Mouse (Mus musculus): ENCODE measurements around the gene Rad50. TPM values are rescaled to one million over a fixed set of nuclear protein-coding genes. Genes with fewer than 3 reads are reported as not detected.

Gene Rad50
- polyA plus RNA-seq, 1 experiment: 31.7 TPM

GRCm38 (mm10) chr11:53624124-53624523, 83.0 kb downstream of the Rad50 start:
- Histone ChIP-seq H3K4me3 (ENCODE audit: insufficient read depth, low read length) (no peak overlapping the region), H3K4me1 (ENCODE audit: control insufficient read depth, insufficient read depth, low read length) (no peaks in the 10 kb centered on the region), H3K27ac (ENCODE audit: insufficient read depth, low read length) (no peak overlapping the region)
- TF ChIP-seq POLR2A (IDR thresholded peaks at IDR 0.05; ENCODE audit: low read depth, low read length): no peak
- TF ChIP-seq CTCF (IDR thresholded peaks at IDR 0.05; ENCODE audit: borderline replicate concordance, insufficient read depth, low read length): no peak

- no peak for TF ChIP-seq CTCF (IDR thresholded peaks at IDR 0.05; ENCODE audit: borderline replicate concordance, insufficient read depth, low read length)
- TF ChIP-seq POLR2A (IDR thresholded peaks at IDR 0.05; ENCODE audit: low read depth, low read length): no peak
- H3K4me1 ChIP-seq (ENCODE audit: control insufficient read depth, insufficient read depth, low read length): no peaks in the 10 kb centered on the region
- no peak overlapping the region for H3K4me3 ChIP-seq (ENCODE audit: insufficient read depth, low read length)
- no peak overlapping the region for H3K27ac ChIP-seq (ENCODE audit: insufficient read depth, low read length)
Measured at GRCm38 (mm10) chr11:53623573-53623972, 83.5 kb downstream of the Rad50 start.

- no peaks in the 10 kb centered on the region for H3K4me1 ChIP-seq (ENCODE audit: control insufficient read depth, insufficient read depth, low read length)
- no peak overlapping the region for H3K27ac ChIP-seq (ENCODE audit: insufficient read depth, low read length)
- H3K4me3 ChIP-seq (ENCODE audit: insufficient read depth, low read length): no peak overlapping the region
- TF ChIP-seq CTCF (IDR thresholded peaks at IDR 0.05; ENCODE audit: borderline replicate concordance, insufficient read depth, low read length) (no peak), POLR2A (IDR thresholded peaks at IDR 0.05; ENCODE audit: low read depth, low read length) (no peak)
Measured at GRCm38 (mm10) chr11:53622440-53622806, 84.7 kb downstream of the Rad50 start.

GRCm38 (mm10) chr11:53621582-53622439, 85.3 kb downstream of the Rad50 start:
- no peak for TF ChIP-seq POLR2A (IDR thresholded peaks at IDR 0.05; ENCODE audit: low read depth, low read length)
- TF ChIP-seq CTCF (IDR thresholded peaks at IDR 0.05; ENCODE audit: borderline replicate concordance, insufficient read depth, low read length): no peak
- H3K27ac ChIP-seq (ENCODE audit: insufficient read depth, low read length): no peak overlapping the region
- H3K4me1 ChIP-seq (ENCODE audit: control insufficient read depth, insufficient read depth, low read length): no peaks in the 10 kb centered on the region
- H3K4me3 ChIP-seq (ENCODE audit: insufficient read depth, low read length): no peak overlapping the region

GRCm38 (mm10) chr11:53620094-53620493, 87.0 kb downstream of the Rad50 start:
- Histone ChIP-seq H3K27ac (ENCODE audit: insufficient read depth, low read length) (no peak overlapping the region), H3K4me1 (ENCODE audit: control insufficient read depth, insufficient read depth, low read length) (no peaks in the 10 kb centered on the region), H3K4me3 (ENCODE audit: insufficient read depth, low read length) (no peak overlapping the region)
- TF ChIP-seq CTCF (IDR thresholded peaks at IDR 0.05; ENCODE audit: borderline replicate concordance, insufficient read depth, low read length) (no peak), POLR2A (IDR thresholded peaks at IDR 0.05; ENCODE audit: low read depth, low read length) (no peak)

GRCm38 (mm10) chr11:53619428-53619827, 87.7 kb downstream of the Rad50 start:
- no peak for TF ChIP-seq CTCF (IDR thresholded peaks at IDR 0.05; ENCODE audit: borderline replicate concordance, insufficient read depth, low read length)
- Histone ChIP-seq H3K27ac (ENCODE audit: insufficient read depth, low read length) (no peak overlapping the region), H3K4me3 (ENCODE audit: insufficient read depth, low read length) (no peak overlapping the region), H3K4me1 (ENCODE audit: control insufficient read depth, insufficient read depth, low read length) (no peaks in the 10 kb centered on the region)

- no peak for TF ChIP-seq POLR2A (IDR thresholded peaks at IDR 0.05; ENCODE audit: low read depth, low read length)
- TF ChIP-seq CTCF (IDR thresholded peaks at IDR 0.05; ENCODE audit: borderline replicate concordance, insufficient read depth, low read length): no peak
Measured at GRCm38 (mm10) chr11:53618619-53619198, 88.4 kb downstream of the Rad50 start, which contains the start of gene Il4. TSS of gene Il4 (minus strand) at chr11:53618669.

GRCm38 (mm10) chr11:53617562-53618109, 89.5 kb downstream of the Rad50 start:
- Histone ChIP-seq H3K4me1 (ENCODE audit: control insufficient read depth, insufficient read depth, low read length) (no peaks in the 10 kb centered on the region), H3K4me3 (ENCODE audit: insufficient read depth, low read length) (no peak overlapping the region), H3K27ac (ENCODE audit: insufficient read depth, low read length) (no peak overlapping the region)
- TF ChIP-seq POLR2A (IDR thresholded peaks at IDR 0.05; ENCODE audit: low read depth, low read length): no peak
- no peak for TF ChIP-seq CTCF (IDR thresholded peaks at IDR 0.05; ENCODE audit: borderline replicate concordance, insufficient read depth, low read length)

More at GRCm38 (mm10) chr11:53618619-53619198, 88.4 kb downstream of the Rad50 start, which contains the start of gene Il4:
- Histone ChIP-seq H3K27ac (ENCODE audit: insufficient read depth, low read length) (no peak within 1 kb of the TSS), H3K4me1 (ENCODE audit: control insufficient read depth, insufficient read depth, low read length) (no peaks in the 10 kb centered on the region), H3K4me3 (ENCODE audit: insufficient read depth, low read length) (no peak within 1 kb of the TSS)

- TF ChIP-seq POLR2A (IDR thresholded peaks at IDR 0.05; ENCODE audit: low read depth, low read length) (no peak), CTCF (IDR thresholded peaks at IDR 0.05; ENCODE audit: borderline replicate concordance, insufficient read depth, low read length) (no peak)
- H3K27ac ChIP-seq (ENCODE audit: insufficient read depth, low read length): no peak overlapping the region
- H3K4me3 ChIP-seq (ENCODE audit: insufficient read depth, low read length): no peak overlapping the region
- H3K4me1 ChIP-seq (ENCODE audit: control insufficient read depth, insufficient read depth, low read length): no peaks in the 10 kb centered on the region
Measured at GRCm38 (mm10) chr11:53616748-53617558, 90.2 kb downstream of the Rad50 start.
